Mouse (Mus musculus) thymus, postnatal 0 days (tissue): ENCODE measurements around the gene Tmem132b. TPM values are rescaled to one million over a fixed set of nuclear protein-coding genes. Genes with fewer than 3 reads are reported as not detected.
"Not testable (repeated sequence)": the region's sequence is repeated elsewhere in the genome, so short reads cannot be mapped to it uniquely, and the experiment has no call there.

Experiments
- DNase-seq: peaks from one replicate; pipeline ENCODE4 v3.0.0-alpha.2; 2015; ENCODE audit warnings: low spot score
- polyA plus RNA-seq: library from polyadenylated mRNA; unstranded; fragments of >200 nt; fragmentation: Nextera tagmentation; extraction: Ambion mirVana; gene quantifications from 2 replicates; pipeline ENCODE4 v1.2.1, GENCODE M21; 2015

Tmem132b gene
- 0.04 TPM in 1 of 2 replicates, not detected in the other for polyA plus RNA-seq

DNA sequence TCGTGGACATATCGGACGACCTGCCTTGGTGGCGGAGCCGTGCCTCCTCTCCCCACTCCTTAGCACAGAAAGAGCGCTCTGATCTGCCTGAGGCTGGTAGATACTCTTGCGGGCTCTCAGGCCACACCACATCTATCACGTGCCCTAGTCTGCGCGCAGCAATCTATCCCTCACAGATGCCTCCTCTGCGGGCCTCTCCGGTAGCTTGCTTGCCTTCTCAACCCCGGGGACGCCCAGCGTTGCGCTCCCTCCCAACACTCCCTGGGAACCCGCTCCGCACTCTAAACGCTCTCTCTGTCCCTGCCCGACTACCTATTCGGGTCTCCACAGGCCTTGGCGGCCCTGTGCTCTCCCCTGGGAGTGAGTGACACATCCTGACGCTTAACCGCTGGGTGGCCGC lies at the start of gene Tmem132b:
Gene Tmem132b (plus strand): TSS at position 141 of the 400 bp plus-strand sequence.
- no peak for DNase-seq

DNA sequence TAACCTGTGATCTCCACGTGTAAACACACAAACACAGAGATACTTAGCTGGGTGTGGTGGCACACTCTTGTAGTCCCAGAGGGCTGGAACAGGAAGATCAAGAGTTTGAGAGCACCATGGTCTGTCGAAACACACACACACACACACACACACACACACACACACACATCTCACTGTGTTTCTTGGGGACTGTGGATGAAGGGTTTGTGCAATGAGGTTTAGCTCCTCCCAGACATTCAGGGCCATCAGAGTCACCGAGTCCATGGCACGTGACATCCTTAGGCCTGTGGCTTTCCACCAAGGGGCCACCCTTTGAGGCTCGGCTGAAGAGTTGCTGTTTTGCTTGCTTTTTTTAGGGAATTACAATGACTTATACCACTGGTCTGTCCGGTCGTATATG lies 49.1 kb upstream of the Tmem132b start:
- no peak for DNase-seq

DNA sequence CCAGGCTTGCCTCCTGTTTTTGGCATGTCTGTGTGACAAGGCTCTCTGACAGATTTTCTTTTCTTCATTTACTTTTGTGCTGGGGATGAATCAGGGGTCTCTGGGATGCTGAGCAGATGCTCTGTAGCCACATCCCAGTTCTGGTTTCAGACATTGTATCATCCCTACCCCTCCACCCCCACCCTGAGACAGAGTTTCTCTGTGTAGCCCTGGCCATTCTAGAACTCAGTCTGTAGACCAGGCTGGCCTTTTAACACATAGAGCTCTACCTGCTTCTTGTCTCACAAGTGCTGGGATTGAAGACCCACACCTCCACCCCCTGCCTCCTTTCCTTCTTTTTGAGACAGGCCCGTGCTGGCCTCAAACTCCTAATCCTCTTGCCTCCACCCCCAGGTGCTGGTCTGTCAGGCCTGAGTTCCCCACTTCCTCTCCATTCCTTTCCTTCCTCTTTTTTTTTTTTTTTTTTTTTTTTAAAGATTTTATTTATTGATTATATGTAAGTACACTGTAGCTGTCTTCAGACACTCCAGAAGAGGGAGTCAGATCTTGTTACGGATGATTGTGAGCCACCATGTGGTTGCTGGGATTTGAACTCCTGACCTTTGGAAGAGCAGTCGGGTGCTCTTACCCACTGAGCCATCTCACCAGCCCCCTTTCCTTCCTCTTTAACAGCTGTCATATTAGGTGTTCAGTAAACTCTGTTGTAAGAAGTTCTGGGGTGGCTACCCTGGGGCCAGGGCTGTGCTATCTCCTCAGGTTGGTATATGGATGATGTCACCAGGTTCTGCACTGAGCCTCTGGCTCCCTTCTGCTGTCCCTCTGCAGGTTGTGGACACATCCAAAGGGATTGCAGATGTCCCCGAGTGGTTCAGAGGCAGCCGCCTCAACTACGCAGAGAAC lies 47.6 kb upstream of the Tmem132b start:
- no peak for DNase-seq

DNA sequence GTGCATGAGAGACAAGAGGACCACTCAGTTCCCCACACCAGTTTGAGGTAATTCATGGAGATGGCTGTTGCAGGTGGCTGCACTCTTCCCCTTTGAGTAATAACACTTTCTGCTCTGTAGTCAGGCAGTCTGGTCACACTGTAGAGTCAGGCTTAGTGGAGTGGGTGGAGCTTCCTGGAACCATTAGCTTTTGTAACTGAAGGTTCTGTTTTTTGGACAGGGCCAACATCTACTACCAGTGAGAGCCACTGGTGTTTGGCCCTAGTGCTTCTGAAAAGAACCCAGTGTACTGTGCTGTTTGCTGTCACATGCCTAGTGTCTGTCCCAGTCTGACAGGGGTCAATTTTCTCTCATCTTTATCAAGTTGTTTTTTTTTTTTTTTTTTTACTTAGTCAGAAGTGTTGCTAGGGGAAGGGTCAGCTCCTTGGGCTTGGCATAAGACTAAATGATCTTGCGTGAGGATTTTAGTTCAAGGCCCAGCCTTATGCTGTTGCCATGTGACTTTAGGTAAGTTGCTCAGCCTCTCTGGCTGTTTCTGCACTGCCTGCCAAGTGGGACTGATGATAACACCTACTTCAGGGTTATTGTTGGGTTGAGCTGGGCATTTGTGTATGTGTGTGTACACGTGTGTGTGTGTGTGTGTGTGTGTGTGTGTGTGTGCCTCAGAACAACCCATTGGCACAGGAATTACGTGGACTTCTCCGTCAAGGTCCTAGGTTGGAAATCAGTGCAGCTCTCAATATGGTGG lies 46.4 kb upstream of the Tmem132b start:
- no peak for DNase-seq

DNA sequence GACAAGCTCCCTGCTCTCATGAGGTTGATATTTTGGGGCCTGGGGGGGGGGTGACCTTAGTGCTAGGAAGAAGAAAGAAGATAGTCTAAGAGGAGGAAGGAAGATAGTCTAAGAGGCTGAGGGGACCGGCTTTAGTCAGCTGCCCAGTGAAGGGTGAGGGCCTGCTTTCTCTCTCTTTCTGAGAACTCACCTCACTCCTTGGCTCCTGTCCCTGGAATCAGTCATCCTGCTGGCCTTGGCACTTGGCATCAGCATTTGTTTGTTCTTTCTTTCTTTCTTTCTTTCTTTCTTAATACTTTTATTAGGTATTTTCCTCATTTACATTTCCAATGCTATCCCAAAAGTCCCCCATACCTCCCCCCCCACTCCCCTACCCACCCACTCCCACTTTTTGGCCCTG lies 45.5 kb upstream of the Tmem132b start:
- no peak for DNase-seq

DNA sequence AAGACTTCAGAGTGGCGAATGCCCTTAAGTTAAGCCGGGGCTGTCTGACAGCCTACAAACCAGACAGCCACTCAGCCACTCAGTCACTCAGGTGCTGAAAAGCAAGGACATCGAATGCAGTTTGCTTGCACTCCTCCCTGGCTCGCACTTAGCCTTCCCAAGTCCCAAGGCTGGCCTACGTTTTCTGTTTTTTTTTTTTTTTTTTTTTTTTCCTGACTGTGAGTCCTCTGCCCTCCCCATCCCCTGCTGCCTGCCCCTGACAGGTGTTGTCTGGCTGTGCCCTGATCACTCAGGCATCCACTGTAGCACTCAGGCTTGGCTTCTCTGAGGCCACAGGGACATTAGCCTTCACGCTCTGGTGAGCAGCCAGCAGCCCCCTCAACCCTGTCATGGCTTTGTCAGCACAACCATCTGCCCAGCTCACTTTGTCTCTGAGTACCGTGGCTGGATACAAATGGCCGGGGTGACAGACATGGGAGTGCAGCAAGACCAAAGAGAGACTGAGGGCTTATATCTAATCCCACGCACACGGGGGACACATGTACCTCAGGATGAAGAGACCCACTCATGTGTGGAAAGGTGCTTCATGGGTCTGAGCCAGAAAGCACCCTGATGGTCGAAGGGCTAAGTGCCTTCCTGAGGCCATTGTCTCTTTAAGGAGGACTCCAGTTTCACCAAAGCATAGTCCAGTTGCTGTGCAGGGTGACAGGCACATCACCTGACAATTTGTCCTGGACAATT lies 44.0 kb upstream of the Tmem132b start:
- no peak for DNase-seq

DNA sequence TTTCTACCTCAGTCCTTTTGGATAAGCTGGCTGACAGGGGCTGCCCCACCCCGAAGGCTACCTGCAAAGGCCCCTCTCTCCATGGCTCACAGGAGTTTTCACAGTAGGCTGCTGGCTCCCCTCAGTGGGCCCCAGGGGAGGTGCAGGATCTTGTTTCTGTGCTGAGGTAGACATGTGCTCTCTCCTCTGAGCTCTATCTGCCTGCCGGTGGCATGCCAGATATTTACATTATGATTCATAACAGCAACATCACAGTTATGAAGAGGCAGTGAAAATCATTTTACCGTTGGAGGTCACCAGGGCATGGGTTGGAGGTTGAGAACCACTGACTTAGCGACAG lies 43.5 kb upstream of the Tmem132b start:
- DNase-seq, result peak; percentile 21

DNA sequence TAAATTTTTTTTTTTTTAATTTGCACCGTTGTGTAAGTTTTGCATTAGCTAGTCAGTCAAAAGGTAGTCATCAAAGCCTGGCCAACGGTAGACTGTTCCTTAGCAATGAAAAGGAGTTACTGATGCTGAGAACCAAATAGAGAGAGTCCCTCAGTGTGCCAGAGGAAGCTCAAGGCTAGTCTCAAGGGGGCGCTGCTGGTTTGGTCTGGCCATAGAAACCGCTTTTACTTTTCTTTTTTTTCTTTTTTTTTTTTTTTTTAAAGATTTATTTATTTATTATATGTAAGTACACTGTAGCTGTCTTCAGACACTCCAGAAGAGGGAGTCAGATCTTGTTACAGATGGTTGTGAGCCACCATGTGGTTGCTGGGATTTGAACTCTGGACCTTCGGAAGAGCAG lies 42.6 kb upstream of the Tmem132b start:
- DNase-seq, result not testable (repeated sequence)

DNA sequence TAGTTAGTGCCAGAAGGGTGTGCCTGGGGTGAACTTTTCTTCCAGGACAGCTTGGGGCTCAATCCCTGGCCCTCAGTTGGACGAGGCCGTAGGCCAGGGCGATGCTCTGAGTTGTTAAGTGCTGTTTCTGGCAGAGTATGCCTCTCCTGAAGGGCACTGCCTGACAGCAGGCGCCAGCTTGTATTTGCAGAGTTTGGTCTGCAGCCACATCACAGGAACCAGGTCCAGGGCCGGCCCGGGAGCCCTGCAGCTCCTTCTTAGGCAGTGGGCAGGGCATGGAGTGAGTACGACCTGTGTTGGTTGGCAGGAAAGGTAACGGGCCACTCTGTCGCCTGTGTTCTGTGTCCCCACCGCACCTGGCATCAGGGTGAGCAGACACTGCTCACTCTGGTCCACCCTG lies 40.5 kb upstream of the Tmem132b start:
- DNase-seq, result no peak

DNA sequence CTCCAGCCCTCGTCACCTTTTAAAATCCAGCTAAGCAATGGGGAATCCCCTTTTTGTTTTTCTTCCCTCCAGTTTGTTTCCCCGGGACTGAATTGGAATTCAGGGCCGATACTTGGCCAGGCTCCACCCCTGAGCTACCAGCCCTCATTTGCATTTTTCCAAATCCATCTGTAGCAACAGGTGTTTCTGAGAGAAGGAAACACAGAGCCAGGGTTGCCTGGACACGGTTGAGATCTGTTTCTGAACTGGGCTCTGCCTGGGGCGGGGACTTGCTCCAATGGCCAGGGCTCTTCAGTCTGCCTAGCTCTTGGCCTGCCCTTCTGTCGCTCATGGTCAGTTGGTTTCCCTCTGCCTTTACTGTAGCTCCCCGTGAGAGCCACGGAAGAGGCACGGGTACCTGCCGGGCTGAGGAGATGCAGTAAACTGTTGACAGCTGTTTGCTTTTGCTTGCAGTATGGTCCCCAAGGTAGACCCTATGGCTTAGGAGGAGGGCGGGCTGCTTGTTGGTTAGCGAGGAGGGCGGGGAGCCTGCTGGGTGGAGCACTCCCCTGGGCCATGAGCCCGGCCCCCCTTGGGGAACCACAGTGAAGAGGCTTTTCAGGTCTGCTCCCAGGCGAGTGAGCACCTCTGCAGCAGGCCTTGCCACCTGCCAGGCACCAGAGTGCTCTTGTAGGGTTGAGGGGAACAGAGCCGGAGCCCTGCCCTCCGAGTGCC lies 39.0 kb upstream of the Tmem132b start:
- DNase-seq, result no peak

DNA sequence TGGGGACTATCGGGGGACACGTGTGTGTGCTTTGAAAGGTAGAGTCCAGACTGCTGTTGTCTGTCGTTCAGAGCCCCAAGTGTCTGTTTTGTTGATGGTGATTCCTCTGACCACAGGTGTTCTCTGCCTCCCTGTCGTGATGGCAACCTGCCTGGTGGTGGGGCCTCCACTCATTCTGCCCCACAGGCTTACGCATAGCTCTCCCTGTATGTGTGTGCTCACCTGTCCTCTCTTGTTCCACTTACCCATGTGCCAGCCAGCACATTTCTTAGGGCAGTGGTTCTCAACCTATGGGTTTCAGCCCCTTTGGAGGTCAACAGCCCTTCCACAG lies 38.5 kb upstream of the Tmem132b start:
- DNase-seq, result no peak

DNA sequence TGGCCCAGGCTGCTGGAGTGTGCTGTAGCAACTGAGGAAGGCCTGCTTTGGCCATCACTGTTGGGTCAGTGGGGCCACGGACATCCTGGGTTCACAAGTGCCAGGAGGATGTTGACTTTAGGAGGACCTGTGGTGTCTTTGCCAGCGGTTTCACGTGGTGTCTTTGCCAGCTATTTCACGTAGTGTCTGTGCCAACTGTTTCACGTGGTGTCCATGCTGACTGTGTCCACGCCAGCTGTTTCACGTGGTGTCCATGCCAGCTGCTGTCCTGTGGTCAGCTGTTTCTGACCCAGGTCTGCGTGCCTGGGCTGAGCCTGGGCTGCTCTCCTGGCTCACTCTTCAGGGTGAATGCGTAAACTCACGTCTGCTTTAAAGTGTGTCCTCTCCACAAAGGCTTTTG lies 35.9 kb upstream of the Tmem132b start:
- DNase-seq, result no peak

DNA sequence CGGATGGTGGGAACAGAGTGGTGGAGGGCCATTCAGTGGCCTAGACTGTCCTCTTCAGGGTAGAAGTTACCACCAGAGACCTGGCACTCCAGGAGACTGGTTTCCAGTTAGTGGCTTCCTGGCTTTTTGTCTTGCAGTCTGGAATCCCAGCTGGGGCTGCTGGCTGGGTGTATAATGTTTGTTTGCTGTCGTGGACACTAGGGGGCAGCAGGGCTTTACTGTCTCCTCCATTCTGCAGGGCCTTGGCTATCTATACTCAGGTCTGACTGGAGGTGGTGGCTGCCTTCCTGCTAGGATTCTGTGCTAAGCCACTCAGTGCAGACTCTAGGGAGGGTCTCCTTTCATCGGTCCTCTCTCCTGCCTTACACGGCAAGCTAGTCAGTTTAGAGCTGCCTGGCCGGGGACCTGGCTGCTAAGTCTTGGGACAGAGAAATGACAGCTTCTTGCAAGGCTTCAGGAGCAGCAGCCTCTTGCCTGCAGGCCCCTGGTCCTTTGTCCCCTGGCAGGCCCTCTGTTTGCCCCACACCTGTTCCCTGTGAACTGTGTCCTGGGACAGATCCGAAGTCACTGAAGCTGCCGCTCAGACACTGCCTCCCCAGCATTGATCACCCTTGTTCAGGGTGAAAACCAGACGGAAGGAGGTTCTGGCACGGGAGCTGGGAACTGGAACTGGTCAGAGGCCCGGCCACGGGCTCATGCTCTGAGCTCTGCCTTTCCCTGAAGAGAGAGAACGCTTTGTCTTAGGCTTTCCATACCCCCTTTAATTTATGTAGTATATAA lies 33.6 kb upstream of the Tmem132b start:
- peak; percentile 62 for DNase-seq

DNA sequence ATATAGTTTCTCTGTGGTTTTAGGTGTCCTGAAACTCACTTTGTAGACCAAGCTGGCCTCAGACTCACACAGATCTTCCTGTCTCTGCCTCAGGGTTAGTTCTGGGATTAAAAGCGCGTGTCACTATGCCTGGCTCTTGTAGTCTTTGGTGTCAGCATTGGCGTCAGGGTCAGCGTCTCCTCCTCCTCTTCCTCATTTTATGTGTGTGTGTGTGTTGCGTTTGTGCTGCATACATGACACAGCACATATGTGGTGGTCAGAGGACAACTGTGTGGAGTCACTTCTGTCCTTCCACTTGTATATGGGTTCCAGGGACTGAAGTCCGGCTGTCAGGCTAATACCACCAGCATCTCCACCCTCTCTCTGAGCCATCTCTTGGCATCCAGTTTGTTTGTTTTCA lies 30.1 kb upstream of the Tmem132b start:
- DNase-seq, result no peak

DNA sequence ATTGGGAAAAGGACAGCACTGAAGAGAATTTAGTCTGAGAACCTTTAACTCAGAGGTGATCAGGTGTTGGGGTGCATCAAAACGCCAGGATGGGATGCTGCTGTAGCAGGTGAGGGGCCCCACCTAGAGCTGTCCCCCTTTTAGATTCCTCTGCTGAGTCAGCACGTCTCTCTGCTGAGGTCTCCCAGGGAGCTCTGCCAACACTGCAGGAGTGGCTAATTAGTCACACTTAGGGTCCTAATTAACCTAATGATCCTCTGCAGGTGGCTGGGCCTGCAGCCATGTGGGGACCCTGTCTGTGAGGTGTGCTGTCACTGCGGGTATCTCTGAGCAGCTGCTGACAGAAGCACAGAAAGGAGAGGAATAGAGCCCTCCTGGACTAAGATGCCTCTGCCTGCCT lies 29.4 kb upstream of the Tmem132b start:
- no peak for DNase-seq

DNA sequence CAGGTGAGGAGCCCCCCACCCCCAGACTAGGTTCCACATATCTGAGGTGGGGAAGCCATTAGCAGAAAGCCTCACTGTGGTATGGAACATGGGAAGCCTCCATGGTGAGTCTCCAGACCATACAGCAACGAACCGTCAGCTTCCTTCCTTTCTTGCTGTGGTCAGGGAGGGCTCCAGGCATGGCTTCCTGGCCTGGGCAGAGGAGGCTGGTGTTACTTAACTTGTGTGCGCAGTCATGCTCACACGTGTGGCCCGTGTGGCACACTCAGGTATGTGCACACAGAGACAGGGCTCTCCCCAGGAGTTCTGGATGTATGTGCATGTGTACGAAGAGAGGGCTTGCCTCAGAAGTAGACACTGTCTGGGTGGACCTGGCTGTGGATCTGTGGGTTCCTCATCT lies 27.9 kb upstream of the Tmem132b start:
- DNase-seq, result no peak

DNA sequence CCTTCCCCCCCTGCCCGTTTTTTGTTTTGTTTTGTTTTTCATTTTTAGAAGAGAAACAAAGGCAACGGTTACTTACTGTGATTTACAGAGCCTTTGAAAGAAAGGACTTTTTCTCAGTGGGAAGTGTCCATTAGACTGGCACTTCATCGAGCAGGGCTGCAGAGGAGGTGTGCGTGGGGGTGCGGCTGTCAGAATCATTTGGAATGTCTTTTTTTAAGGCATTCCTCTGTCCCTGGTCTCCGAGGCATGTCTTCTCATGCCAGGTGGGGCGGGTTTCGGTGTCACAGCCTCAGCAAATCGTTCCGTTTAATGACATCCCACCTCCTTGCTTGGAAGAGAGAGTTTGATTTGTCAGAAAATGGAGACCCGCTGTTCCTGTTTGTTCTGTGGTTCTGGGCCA lies 26.9 kb upstream of the Tmem132b start:
- DNase-seq, result no peak

DNA sequence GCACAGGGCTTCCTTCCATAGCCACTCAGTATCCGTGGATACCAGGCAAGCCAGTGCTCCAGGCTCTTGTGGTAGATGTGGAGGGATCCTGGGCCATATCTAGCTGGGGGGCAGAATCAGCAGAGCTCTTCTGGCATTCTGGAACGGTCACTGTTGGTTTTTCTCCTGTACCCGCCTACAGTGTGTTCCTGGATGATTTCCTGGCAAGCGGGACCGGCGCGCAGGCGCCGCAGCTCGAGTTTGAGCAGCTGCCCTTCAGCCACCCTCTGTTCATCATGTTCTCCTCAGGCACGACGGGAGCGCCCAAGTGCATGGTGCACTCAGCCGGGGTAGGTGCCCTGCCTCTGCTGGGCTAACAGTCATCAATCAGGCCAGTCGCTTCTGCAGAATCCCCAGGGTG lies 25.6 kb upstream of the Tmem132b start:
- DNase-seq, result no peak

DNA sequence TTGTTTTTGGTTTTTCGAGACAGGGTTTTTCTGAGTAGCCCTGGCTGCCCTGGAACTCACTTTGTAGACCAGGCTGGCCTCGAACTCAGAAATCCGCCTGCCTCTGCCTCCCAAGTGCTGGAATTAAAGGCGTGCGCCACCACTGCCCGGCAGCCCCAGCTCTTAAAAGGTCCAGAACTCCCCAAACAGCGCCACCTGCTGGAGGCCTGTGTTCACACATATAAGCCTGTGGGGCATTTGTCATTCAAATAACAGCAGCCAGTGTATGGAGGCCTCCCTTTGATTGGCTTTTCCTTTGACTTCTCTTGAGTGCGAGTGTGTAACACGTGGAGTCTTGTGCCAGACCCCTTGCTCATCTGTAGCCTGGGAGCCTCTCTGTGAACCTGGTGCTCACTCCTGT lies 24.0 kb upstream of the Tmem132b start:
- DNase-seq, result no peak

DNA sequence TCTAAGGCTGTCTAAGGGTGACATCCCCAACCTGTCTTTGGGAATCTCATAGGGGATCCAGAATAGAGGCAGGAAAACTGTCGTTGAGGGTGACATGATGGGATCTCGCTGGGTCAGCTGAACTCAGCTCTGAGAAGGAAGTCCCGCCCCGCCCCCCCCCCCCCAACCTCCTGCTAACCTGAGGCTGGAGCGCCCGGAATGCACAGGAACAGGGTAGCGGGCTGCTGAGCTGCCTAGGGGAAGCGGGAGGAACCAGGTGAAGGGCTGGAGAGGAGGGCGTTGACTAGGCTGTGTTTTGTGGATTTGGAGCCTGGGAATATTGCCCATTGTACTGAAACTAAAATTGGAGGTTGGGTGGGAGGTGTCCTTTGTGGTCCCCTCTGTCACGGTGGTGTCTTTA lies 23.6 kb upstream of the Tmem132b start:
- DNase-seq, result no peak

DNA sequence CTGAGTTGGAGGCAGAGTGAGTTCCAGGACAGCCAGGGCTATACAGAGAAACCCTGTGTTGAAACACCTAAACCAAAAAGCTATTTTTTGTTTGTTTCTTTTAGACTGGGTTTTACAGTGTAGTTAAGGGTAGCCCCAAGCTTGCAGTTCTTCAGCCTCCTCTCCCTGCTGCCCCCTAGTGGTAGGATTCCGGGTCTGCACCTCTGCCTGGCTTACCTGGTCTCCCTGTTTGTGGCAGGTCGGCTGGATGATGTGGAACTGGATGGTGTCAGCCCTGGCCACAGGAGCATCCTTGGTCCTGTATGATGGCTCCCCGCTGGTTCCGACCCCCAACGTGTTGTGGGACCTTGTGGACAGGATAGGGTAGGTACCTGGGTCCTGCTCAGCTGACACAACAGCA lies 22.0 kb upstream of the Tmem132b start:
- DNase-seq, result peak; percentile 70
